Mouse (Mus musculus) heart, adult 8-10 months (tissue): Measurements from ENCODE around the gene Ptpn5. TPM values are rescaled to one million over a fixed set of nuclear protein-coding genes. Genes with fewer than 3 reads are reported as not detected.

Experiments
- DNase-seq: peaks from one replicate; pipeline ENCODE4 v3.0.0; 2022; ENCODE audit warnings: low spot score
- microRNA-seq: library from miRNA; unstranded; fragments of <30 nt; microRNA quantifications from one replicate; pipeline ENCODE4 v1.2.0, GENCODE M21; 2022
- total RNA-seq, 4 experiments: library from RNA; stranded (reverse); gene quantifications; 2 replicates each; pipeline ENCODE4 v1.2.4; 2022

Gene Ptpn5
- total RNA-seq, 4 experiments from 2014 or later = not detected

GRCm38 (mm10) chr7:47056273-47056672 lies 77.2 kb downstream of the Ptpn5 start:
- DNase-seq = no peak

DNA sequence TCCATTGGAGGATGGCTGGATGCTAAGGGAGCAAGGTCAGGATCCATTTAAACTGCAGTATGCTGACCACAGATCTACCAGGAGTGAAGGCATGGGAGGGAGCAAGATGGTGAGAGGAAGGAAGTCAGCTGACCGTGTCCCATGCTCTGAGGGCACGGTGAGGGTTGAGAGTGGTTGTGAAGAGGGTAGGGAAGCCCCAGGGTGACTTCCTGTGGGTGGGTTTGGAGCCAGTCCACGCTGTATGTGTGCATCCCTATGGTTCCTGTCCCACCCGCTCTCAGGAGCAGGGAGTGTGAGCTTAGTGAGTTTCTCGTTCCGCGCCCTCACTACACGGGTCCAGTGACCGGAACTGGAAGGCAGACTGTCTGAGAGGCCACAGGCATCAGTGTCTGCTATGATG lies 77.7 kb downstream of the Ptpn5 start:
- peak; percentile 31 for DNase-seq

DNA sequence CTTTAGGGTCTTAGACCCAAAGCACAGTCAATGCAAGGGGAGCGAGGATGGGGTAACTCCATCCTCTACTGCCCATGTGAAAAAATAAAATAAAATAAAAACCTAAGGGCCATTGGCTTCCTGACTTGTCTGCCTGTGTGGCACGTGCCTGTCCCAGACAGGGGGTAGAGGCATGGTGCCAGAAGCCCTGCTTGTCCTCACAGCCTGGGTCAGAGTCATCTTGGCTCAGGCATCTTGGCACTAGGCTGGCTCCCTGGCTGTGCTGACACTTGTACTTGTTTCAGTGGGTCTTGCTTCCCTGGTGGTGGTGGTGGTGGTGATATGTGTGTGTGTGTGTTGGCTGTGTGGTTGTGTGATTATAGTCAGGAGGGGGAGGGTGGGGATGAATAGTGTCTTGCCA lies 78.8 kb downstream of the Ptpn5 start:
- DNase-seq = peak; percentile 55

DNA sequence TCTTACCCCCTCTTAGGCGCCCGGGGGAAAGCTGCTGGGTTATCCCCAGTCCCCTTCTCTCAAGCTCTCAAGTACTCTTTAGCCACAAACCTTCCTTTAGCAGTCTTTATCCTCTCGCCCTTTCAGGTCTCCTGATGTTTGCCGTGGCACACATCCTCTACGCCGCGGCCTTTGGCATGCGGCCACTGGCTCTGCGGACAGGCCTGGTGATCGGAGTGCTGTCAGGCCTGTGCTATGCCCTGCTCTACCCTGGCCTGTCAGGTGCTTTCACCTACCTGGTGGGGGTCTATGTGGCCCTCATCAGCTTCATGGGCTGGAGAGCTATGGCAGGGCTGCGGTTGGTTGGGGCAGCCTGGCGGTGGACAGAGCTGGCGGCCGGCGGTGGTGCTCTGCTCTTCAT lies 80.2 kb downstream of the Ptpn5 start:
- DNase-seq = no peak

DNA sequence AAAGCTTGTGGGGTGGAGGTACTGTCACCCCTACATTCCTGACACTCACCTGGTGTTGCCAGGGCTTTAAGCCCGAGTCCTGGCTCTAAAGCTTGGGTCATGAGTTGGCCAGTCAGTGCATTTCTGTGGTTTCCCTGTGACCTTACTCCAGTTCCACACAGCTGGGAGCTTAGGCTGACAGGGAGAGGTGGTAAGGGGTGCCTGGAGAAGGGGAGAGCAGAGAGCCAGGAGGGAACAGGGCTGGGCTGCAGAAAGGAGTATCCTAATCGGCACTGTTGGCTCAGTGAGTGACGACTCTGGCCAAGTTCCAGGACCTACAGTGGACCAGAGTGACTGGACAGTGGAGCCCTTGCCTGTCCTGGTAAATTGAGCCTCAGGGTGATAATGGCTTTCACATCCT lies 81.2 kb downstream of the Ptpn5 start:
- peak; percentile 65 for DNase-seq

DNA sequence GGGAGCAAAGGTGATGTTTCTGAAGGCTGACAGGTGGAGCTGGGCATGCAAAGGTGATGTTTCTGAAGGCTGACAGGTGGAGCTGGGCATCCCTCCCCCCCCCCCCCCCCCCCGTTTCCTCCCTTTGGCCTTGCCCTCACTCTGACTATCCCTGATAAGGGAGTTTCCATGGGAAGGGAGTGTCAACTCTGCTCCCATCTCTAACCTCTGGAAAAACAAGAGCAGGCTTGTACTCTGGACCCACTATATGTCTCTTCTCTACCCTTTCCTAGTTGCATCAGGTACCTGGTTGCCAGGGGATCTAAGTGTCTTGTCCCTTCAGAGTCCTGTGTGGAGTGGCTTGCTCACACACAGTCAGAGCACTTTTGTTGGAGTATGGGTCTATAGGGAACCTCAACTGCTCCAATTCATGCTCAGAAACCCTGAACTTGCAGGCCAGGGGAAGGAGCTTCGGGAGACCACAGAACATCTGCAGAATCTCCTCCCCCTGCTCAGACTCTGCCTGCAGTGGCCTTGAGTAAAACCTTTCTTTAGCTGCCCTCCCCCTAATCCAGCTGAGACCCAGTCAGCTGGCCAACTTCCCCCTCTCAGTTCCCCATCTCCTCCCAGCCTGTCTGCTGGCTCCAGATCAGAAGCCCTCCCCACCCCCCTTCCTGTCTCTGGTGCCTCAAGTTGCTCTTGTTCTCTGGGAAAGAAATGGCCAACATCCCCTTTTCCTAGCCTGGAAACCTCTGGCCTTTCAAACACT lies 81.9 kb downstream of the Ptpn5 start:
- peak; percentile 67 for DNase-seq

GRCm38 (mm10) chr7:47050766-47051165 lies 82.7 kb downstream of the Ptpn5 start:
- peak; percentile 58 for DNase-seq

DNA sequence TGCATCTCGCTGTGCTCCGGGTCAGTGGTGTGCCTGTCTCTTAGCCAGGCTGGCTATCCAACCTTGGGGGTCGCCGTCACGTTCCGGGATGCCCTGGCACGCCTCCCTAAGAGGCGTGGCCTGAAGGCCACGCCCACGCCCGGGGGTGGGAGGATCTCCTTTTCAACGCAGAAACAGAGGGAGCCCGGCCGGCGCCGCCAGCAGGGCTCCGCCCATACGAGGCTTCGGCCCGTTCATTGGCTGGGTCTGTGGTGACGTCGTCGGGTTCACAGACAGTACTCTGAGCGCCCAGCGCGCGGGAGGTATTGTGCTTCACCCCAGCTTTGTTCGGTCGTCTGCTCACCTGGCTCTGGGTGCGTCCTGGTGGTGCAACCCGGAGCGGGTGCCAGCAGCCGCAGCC lies 83.1 kb downstream of the Ptpn5 start, which contains the start of gene Tmem86a:
TSS of gene Tmem86a (plus strand) at position 236 of the 400 bp plus-strand sequence.
- peak; percentile 94 for DNase-seq

- no peak for DNase-seq
These were observed 90.5 kb downstream of the Ptpn5 start for GRCm38 (mm10) chr7:47042823-47043490.

DNA sequence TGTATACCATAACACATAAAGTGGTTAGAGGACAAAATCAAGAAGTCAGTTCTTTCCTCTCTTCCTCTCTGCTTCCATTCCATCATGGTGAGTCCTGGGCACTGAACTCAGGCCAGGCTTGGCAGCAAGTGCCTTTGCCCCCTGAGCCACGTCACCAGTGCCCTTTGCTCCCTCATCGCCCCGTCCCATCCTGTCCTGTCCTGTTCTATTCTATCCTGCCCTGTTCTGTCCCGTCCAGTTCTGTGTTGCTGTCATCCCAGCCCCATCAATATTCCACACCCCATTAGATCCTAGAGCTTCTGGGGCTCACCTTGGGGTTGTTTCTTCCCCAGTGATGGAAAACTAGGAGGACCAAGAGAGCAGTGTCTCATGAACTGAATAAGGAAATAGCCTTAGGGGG lies 91.4 kb downstream of the Ptpn5 start:
- no peak for DNase-seq

- no peak for DNase-seq
These were observed 91.8 kb downstream of the Ptpn5 start for GRCm38 (mm10) chr7:47041706-47042105.

DNA sequence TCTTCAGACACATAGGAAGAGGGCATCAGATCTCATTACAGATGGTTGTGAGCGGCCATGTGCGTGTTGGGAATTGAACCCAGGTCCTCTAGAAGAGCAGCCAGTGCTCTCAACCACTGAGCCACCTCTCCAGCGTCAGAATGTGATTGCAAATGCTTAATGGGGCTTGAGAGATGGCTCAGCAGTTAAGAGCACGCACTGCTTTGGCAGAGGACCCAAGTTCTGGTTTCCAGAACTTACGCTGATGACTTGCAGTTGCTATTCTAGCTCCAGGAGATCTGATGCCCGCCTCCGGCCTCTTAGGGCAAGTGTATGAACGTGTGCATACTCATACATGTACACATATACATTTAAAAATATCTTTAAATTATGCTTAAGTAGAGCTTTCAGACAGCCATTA lies 98.1 kb downstream of the Ptpn5 start:
- no peak for DNase-seq

- DNase-seq = no peak
These were observed 98.6 kb downstream of the Ptpn5 start for GRCm38 (mm10) chr7:47034785-47035384.

DNA sequence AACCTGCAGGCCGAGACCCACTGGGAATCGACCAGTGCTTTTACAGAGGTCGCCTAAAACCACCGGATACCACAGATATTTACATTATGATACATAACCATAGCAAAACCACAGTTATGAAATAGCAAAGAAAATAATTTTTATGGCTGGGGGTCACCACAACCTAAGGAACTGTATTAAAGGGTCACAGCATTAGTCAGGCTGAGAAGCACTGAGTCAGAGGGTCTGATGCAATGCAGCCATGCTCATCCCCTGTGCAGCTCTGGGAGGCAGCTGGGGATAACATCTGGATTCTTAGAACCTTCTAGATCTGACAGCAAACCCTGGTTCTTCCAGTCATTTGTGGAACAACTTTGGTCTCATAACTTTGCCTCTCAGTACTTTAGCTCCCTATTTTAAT lies 102.1 kb downstream of the Ptpn5 start:
- no peak for DNase-seq

- no peak for DNase-seq
These were observed 102.8 kb downstream of the Ptpn5 start for GRCm38 (mm10) chr7:47030517-47031193.

Small RNAs within 50 kb of the gene (microRNA-seq; reads per million reads assigned to microRNA genes)
- not detected for gene Mir7056

Other genes starting within 250 kb of the Ptpn5 start
- gene Tsg101, start 213.7 kb downstream of the Ptpn5 start, total RNA-seq = 10 to 100 TPM; 57.8 to 72.1 (median 60.1) TPM
- gene Uevld, start 175.2 kb downstream of the Ptpn5 start, total RNA-seq = 10 to 100 TPM; 10.1 to 14.9 (median 12.7) TPM
- not detected for gene Gm9999, start 150.1 kb downstream of the Ptpn5 start, total RNA-seq
- 1 to 10 TPM; 5.7 to 6.4 (median 6.2) TPM for gene Spty2d1, start 125.3 kb downstream of the Ptpn5 start, total RNA-seq
- 10 to 100 TPM; 20.6 to 33.5 (median 24.9) TPM for gene Tmem86a, start 83.1 kb downstream of the Ptpn5 start, total RNA-seq
- gene Mrgpra6, start 71.2 kb upstream of the Ptpn5 start, total RNA-seq = not detected
- not detected for gene Mrgpra9, start 119.2 kb upstream of the Ptpn5 start, total RNA-seq
- gene Mrgpra1, start 220.6 kb upstream of the Ptpn5 start, total RNA-seq = not detected